Mouse (Mus musculus) ES-E14 (cell line): ENCODE measurements around the gene Pnma1. TPM values are rescaled to one million over a fixed set of nuclear protein-coding genes. Genes with fewer than 3 reads are reported as not detected.

ENCODE experiments used
- DNase-seq: peaks from one replicate; pipeline ENCODE4 v3.0.0-alpha.2; 2013; ENCODE audit warnings: low read depth, low spot score
- H3K27ac ChIP-seq: 2 replicates; pipeline ENCODE4 v1.5.1; 2012; ENCODE audit warnings: low read depth, mild to moderate bottlenecking, low read length, moderate library complexity, mixed read lengths; ENCODE audit not compliant: poor library complexity, insufficient read depth, severe bottlenecking
- H3K36me3 ChIP-seq: 2 replicates; pipeline ENCODE4 v1.6.1; 2012; ENCODE audit warnings: mild to moderate bottlenecking, low read length, moderate library complexity, mixed read lengths; ENCODE audit not compliant: control insufficient read depth, poor library complexity, insufficient read depth, severe bottlenecking
- H3K4me1 ChIP-seq, 2 experiments: fragments of 150-350 bp in 1 of 2; sonication (generic) in 1 of 2; 2 replicates each; pipeline ENCODE4 v1.6.1; 2012; ENCODE audit warnings: low read length in 2 of 2, mild to moderate bottlenecking in 1 of 2, mixed read lengths in 1 of 2; ENCODE audit not compliant: control insufficient read depth in 2 of 2, insufficient read depth in 2 of 2, poor library complexity in 1 of 2
- H3K4me3 ChIP-seq, 2 experiments: fragments of 150-350 bp in 1 of 2; sonication (generic) in 1 of 2; 2 replicates each; pipeline ENCODE4 v1.5.1; 2012; ENCODE audit warnings: low read length in 2 of 2, low read depth in 1 of 2, mild to moderate bottlenecking in 1 of 2, mixed read lengths in 1 of 2; ENCODE audit not compliant: insufficient read depth in 1 of 2, poor library complexity in 1 of 2, severe bottlenecking in 1 of 2
- H3K9ac ChIP-seq: 2 replicates; pipeline ENCODE4 v1.6.1; 2012; ENCODE audit warnings: low read depth, mild to moderate bottlenecking, low read length, mixed read lengths; ENCODE audit not compliant: poor library complexity, insufficient read depth, severe bottlenecking
- H3K9me3 ChIP-seq: fragments of 150-350 bp; sonication (generic); 2 replicates; pipeline ENCODE4 v1.6.1; 2012; ENCODE audit warnings: low read depth, mild to moderate bottlenecking, low read length; ENCODE audit not compliant: control insufficient read depth, insufficient read depth
- CHD2 ChIP-seq: IDR thresholded peaks from 2 replicates; pipeline ENCODE4 v1.6.1; 2014; ENCODE audit warnings: mild to moderate bottlenecking, low read depth, low read length, inconsistent platforms
- HCFC1 ChIP-seq: IDR thresholded peaks from 2 replicates; pipeline ENCODE4 v1.6.1; 2012; ENCODE audit warnings: low read length, inconsistent platforms, borderline replicate concordance; ENCODE audit not compliant: insufficient read depth
- MAFK ChIP-seq: IDR thresholded peaks from 2 replicates; pipeline ENCODE4 v1.6.1; 2014; ENCODE audit warnings: mild to moderate bottlenecking, low read depth, low read length, inconsistent platforms; ENCODE audit not compliant: insufficient read depth
- ZC3H11A ChIP-seq: IDR thresholded peaks from 2 replicates; pipeline ENCODE4 v1.6.1; 2012; ENCODE audit warnings: low read depth, mild to moderate bottlenecking, inconsistent platforms, low read length, borderline replicate concordance
- ZNF384 ChIP-seq: IDR thresholded peaks from 2 replicates; pipeline ENCODE4 v1.6.1; 2012; ENCODE audit warnings: low read depth, low read length, inconsistent platforms
- in situ Hi-C, 2 experiments: fragments of 600-800 bp; cut with MboI; formaldehyde crosslinking; loops; one replicate each; pipeline ENCODE4 v1.15.1; 2025; ENCODE audit warnings: low sequenced_read_pairs in 2 of 2, inconsistent platforms in 1 of 2; ENCODE audit not compliant: unreplicated experiment in 2 of 2
- total RNA-seq: library from RNA; depleted of rRNA; stranded (reverse); fragments of 300-350 nt; gene quantifications from 2 replicates; pipeline ENCODE4 v1.2.3, GENCODE M21; 2012

Pnma1 gene
- total RNA-seq, 1 experiment, result 0.80 TPM

DNA sequence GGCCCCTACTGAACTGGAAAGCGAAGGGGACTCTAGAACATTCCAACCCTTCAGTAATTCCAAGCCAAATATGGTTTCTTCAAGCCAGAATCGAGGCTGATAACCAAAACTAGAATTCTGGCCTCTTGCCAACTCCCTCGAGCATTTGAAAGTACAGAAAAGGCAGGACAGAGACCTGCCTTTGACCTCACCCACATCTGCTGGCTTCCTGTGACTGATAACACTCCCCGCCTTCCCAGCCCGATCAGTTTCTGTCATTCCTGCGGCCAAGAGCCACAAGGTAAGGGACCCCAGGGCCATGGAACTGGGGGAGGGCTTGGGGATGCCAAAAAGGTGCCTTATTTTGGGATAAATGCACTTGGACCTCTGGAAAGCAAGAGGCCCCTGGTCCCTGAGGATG lies 2.7 kb upstream of the Pnma1 start:
- no peak for TF ChIP-seq ZNF384
- TF ChIP-seq MAFK, result no peak
- TF ChIP-seq ZC3H11A, result no peak
- no peak for TF ChIP-seq CHD2
- no peak for TF ChIP-seq HCFC1
- Histone ChIP-seq H3K4me1 (peaks cover 0 to 10% of the 10 kb centered on the region in 2 experiments; a peak in 1 of 4 replicates), H3K27ac (no peak overlapping the region), H3K4me3 (no peak overlapping the region), H3K36me3 (peaks cover 28% of the 10 kb centered on the region), H3K9me3 (no peaks in the 10 kb centered on the region), H3K9ac (no peak overlapping the region)
- no peak for DNase-seq
- in situ Hi-C loops, result no loop called here

- Histone ChIP-seq H3K9ac (no peak overlapping the region), H3K36me3 (peaks cover 25% of the 10 kb centered on the region), H3K4me3 (no peak overlapping the region), H3K4me1 (peaks cover 0 to 10% of the 10 kb centered on the region in 2 experiments; a peak in 1 of 4 replicates), H3K27ac (no peak overlapping the region), H3K9me3 (no peaks in the 10 kb centered on the region)
- no peak for TF ChIP-seq MAFK
- no peak for TF ChIP-seq ZC3H11A
- TF ChIP-seq ZNF384, result no peak
- DNase-seq, result no peak
- in situ Hi-C loops, result no loop called here
These were observed 1.7 kb upstream of the Pnma1 start for GRCm38 (mm10) chr12:84149971-84150370.

- Histone ChIP-seq H3K27ac (no peak overlapping the region), H3K9me3 (no peaks in the 10 kb centered on the region), H3K4me1 (peaks cover 0 to 9% of the 10 kb centered on the region in 2 experiments; a peak in 1 of 4 replicates), H3K4me3 (peak overlapping the region in 1 of 2 experiments; percentile 60; a peak in 3 of 4 replicates), H3K9ac (no peak overlapping the region), H3K36me3 (peaks cover 19% of the 10 kb centered on the region)
- DNase-seq, result no peak
- in situ Hi-C loops, result no loop called here
- TF ChIP-seq MAFK (no peak), CHD2 (no peak), ZC3H11A (no peak), ZNF384 (no peak), HCFC1 (no peak)
These were observed 328 bp upstream of the Pnma1 start for GRCm38 (mm10) chr12:84148622-84149012.

- Histone ChIP-seq H3K4me1 (no peaks in the 10 kb centered on the region), H3K9me3 (no peaks in the 10 kb centered on the region), H3K27ac (no peak overlapping the region), H3K4me3 (no peak overlapping the region), H3K9ac (no peak overlapping the region), H3K36me3 (no peaks in the 10 kb centered on the region)
- no peak for DNase-seq
- in situ Hi-C loops, result no loop called here
- TF ChIP-seq CHD2 (no peak), HCFC1 (no peak), ZNF384 (no peak), MAFK (no peak), ZC3H11A (no peak)
These were observed 5.8 kb downstream of the Pnma1 start for GRCm38 (mm10) chr12:84142281-84143050.
